Mouse (Mus musculus): Measurements from ENCODE around the gene Zcchc4.

DNA sequence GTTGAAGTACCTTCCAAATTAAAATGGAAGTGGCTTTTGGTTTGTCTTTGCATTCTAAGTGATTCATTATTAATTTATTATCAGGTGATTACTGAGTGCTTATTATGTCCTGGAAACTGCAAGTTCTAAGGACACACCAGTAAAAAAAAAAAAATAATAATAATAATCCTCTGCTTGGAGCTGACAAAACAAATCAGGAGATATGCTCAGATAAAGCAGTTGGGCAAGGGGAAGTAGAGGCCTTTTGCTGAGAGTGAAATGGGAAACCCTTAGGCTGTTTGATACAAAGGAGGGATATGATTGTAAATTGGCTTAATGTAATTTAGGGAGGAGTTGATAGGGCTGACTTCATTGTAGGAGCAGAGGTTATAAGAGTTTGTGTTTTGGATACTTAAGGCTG lies 28.3 kb upstream of the Zcchc4 start:
- no peak for TF ChIP-seq CTCF (IDR thresholded peaks at IDR 0.05; ENCODE audit: low read depth)
- no peak for TF ChIP-seq EP300 (IDR thresholded peaks at IDR 0.05; ENCODE audit: low read depth)
